Mouse (Mus musculus): Measurements from ENCODE around the gene Dner.

DNA sequence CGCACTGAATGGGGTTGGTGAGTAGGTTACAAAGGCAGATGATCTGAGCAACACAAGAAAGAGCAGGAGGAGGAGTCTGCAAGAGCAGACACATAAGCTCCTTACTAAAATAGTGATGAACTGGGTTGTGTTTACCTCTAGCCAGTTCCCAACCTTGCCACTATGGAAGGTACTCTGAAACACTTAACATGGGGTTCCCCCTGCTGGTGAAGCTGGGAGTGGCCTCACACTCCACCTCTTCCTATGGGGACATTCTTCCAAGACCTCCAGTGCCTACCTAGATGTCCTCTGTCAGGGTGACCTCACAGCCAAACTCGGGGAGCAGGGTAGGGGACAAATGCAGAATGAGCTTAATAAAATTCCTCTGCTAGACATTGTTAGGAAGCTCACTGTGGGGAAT lies 114.2 kb downstream of the Dner start:
- TF ChIP-seq CTCF (IDR thresholded peaks at IDR 0.05) (peak; percentile 85), POLR2A (IDR thresholded peaks at IDR 0.05; ENCODE audit: insufficient read depth, low read depth, low read length) (no peak)
